Mouse (Mus musculus): ENCODE results near the gene Prima1.

The Prima1 gene

GRCm38 (mm10) chr12:103155406-103155805, 86.5 kb downstream of the Prima1 start:
- no peak for DNase-seq (ENCODE audit: low spot score in 2 of 2)

- DNase-seq (ENCODE audit: low spot score in 2 of 2) = no peak
These were observed 87.0 kb downstream of the Prima1 start for GRCm38 (mm10) chr12:103154927-103155326.

- no peak for DNase-seq (ENCODE audit: low spot score in 2 of 2)
These were observed 91.7 kb downstream of the Prima1 start for GRCm38 (mm10) chr12:103150247-103150646.

Measured in spleen, postnatal 4 days (tissue).